Mouse (Mus musculus): ENCODE data around the gene Actrt2. TPM values are rescaled to one million over a fixed set of nuclear protein-coding genes. Genes with fewer than 3 reads are reported as not detected.

Actrt2 gene
- polyA plus RNA-seq, 1 experiment from 2014 or later, result not detected

DNA sequence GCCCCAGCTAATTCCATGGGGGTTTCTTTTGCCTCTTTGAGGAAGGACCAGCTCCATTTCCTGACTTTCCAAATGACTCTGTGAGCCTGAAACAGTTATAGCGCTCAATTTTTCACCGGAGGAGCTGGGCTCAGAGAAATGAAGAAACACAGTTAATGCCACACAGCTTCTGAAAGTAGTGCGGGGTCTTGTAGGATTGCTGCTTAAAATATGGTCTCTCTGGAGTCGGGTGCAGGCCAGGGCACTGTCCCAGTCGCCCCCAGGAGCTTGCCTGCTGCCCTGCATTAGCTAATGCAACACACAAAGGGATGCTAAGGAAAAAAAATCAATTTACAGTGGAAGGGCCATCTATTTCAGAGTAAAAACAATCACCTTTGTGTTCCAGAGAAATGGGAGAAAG lies 29.8 kb upstream of the Actrt2 start:
- Histone ChIP-seq H3K9me3 (ENCODE audit: control insufficient read depth, low read depth, low read length) (no peaks in the 10 kb centered on the region), H3K4me2 (replicated peaks; ENCODE audit: low read depth, low read length) (no peak overlapping the region), H3K4me3 (ENCODE audit: low read depth, low read length) (no peak overlapping the region), H3K36me3 (ENCODE audit: control insufficient read depth, insufficient read depth, low read length) (no peaks in the 10 kb centered on the region), H3K9ac (replicated peaks; ENCODE audit: low read depth, low read length) (no peak overlapping the region), H3K4me1 (ENCODE audit: control insufficient read depth, insufficient read depth, low read length) (no peaks in the 10 kb centered on the region), H3K27ac (ENCODE audit: low read length) (no peak overlapping the region), H3K27me3 (ENCODE audit: control insufficient read depth, insufficient read depth, low read length) (no peaks in the 10 kb centered on the region)
- WGBS, result 80% methylated on average over 5 of the region's 5 CpGs
- ATAC-seq (ENCODE audit: insufficient number of reproducible peaks, insufficient read depth, low FRiP score, low read depth), result no peak

DNA sequence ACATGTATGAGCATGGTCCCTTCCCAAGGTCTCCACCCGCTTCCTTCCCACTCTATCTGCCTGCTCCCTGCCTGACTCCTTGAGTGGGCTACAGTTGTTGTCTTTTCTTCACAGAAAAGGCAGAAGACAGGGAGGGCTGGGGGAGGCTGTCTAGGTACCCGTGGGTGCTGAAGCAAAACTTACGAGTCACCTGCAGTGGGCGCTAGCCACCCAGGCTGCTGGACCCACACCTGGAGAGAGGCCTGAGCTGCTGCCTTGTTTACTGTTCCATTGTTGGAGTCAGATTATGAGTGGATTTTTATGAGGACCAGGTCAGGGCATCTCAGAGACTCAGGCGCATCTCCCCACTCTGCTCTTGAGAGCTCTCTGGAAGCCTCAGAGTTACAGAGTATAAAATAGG lies 28.9 kb upstream of the Actrt2 start:
- Histone ChIP-seq H3K9ac (replicated peaks; ENCODE audit: low read depth, low read length) (no peak overlapping the region), H3K27ac (ENCODE audit: low read length) (no peak overlapping the region), H3K27me3 (ENCODE audit: control insufficient read depth, insufficient read depth, low read length) (no peaks in the 10 kb centered on the region), H3K4me2 (replicated peaks; ENCODE audit: low read depth, low read length) (no peak overlapping the region), H3K36me3 (ENCODE audit: control insufficient read depth, insufficient read depth, low read length) (no peaks in the 10 kb centered on the region), H3K9me3 (ENCODE audit: control insufficient read depth, low read depth, low read length) (no peaks in the 10 kb centered on the region), H3K4me3 (ENCODE audit: low read depth, low read length) (no peak overlapping the region), H3K4me1 (ENCODE audit: control insufficient read depth, insufficient read depth, low read length) (no peaks in the 10 kb centered on the region)
- 69% methylated on average over 5 of the region's 5 CpGs for WGBS
- ATAC-seq (ENCODE audit: insufficient number of reproducible peaks, insufficient read depth, low FRiP score, low read depth), result no peak

DNA sequence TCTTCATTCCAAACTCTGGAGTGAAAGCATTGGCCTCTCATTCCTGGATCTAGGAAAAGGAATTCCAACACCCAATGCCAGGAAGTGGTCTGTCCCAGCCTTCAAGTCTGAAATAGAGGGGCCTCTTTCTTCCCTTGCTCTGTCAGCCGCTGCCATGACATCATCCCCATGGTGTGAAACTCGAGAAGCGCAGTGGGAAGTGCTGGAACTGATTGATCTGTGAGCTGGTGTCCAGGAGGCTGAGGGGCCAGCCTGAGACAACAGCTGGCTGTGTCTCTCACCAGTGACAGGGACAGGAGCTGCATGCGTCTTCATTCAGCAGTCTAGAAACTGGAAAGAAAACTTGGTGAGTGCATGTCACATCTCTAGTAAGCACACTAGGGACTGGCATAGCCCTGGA lies 28.5 kb upstream of the Actrt2 start:
- ATAC-seq (ENCODE audit: insufficient number of reproducible peaks, insufficient read depth, low FRiP score, low read depth), result no peak
- no peak overlapping the region for H3K4me3 ChIP-seq (ENCODE audit: low read depth, low read length)
- no peaks in the 10 kb centered on the region for H3K9me3 ChIP-seq (ENCODE audit: control insufficient read depth, low read depth, low read length)
- no peaks in the 10 kb centered on the region for H3K36me3 ChIP-seq (ENCODE audit: control insufficient read depth, insufficient read depth, low read length)
- H3K27me3 ChIP-seq (ENCODE audit: control insufficient read depth, insufficient read depth, low read length), result no peaks in the 10 kb centered on the region
- H3K27ac ChIP-seq (ENCODE audit: low read length), result no peak overlapping the region
- no peak overlapping the region for H3K4me2 ChIP-seq (replicated peaks; ENCODE audit: low read depth, low read length)
- no peaks in the 10 kb centered on the region for H3K4me1 ChIP-seq (ENCODE audit: control insufficient read depth, insufficient read depth, low read length)
- WGBS, result 6% methylated on average over 4 of the region's 4 CpGs
- H3K9ac ChIP-seq (replicated peaks; ENCODE audit: low read depth, low read length), result no peak overlapping the region

DNA sequence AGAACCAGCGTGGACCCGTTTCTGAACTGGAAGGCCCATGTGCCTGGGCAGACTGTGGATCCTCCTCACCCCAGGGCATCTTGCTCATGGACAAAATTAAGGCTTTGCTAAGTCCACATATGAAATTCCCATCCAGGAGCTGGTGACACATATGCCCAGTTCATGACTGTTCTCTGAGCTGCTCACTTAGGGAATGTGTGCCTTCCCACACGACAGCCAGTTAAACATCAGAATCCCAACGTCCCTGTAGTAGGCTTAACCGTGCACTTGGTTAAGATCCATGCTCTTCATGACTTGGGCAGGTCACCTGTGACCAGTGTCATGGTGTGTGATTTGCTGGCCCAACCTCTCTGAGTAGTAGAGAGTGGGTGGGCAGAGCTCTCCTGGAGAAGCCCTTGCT lies 26.7 kb upstream of the Actrt2 start:
- Histone ChIP-seq H3K27me3 (ENCODE audit: control insufficient read depth, insufficient read depth, low read length) (no peaks in the 10 kb centered on the region), H3K4me1 (ENCODE audit: control insufficient read depth, insufficient read depth, low read length) (no peaks in the 10 kb centered on the region), H3K36me3 (ENCODE audit: control insufficient read depth, insufficient read depth, low read length) (no peaks in the 10 kb centered on the region), H3K9ac (replicated peaks; ENCODE audit: low read depth, low read length) (no peak overlapping the region), H3K4me3 (ENCODE audit: low read depth, low read length) (no peak overlapping the region), H3K9me3 (ENCODE audit: control insufficient read depth, low read depth, low read length) (no peaks in the 10 kb centered on the region), H3K4me2 (replicated peaks; ENCODE audit: low read depth, low read length) (no peak overlapping the region), H3K27ac (ENCODE audit: low read length) (no peak overlapping the region)
- 89% methylated on average over 5 of the region's 5 CpGs for WGBS
- ATAC-seq (ENCODE audit: insufficient number of reproducible peaks, insufficient read depth, low FRiP score, low read depth), result no peak

- no peaks in the 10 kb centered on the region for H3K27me3 ChIP-seq (ENCODE audit: control insufficient read depth, insufficient read depth, low read length)
- no peak overlapping the region for H3K27ac ChIP-seq (ENCODE audit: low read length)
- 0 out of 2 replicates have a peak, but pooled peaks have one; percentile 23 for ATAC-seq (ENCODE audit: insufficient number of reproducible peaks, insufficient read depth, low FRiP score, low read depth)
- H3K36me3 ChIP-seq (ENCODE audit: control insufficient read depth, insufficient read depth, low read length), result no peaks in the 10 kb centered on the region
- no peak overlapping the region for H3K4me2 ChIP-seq (replicated peaks; ENCODE audit: low read depth, low read length)
- WGBS, result 77% methylated on average over 20 of the region's 20 CpGs
- H3K9me3 ChIP-seq (ENCODE audit: control insufficient read depth, low read depth, low read length), result no peaks in the 10 kb centered on the region
- no peak overlapping the region for H3K4me3 ChIP-seq (ENCODE audit: low read depth, low read length)
- H3K9ac ChIP-seq (replicated peaks; ENCODE audit: low read depth, low read length), result no peak overlapping the region
- H3K4me1 ChIP-seq (ENCODE audit: control insufficient read depth, insufficient read depth, low read length), result no peaks in the 10 kb centered on the region
Observed at GRCm38 (mm10) chr4:154693348-154694015, 25.8 kb upstream of the Actrt2 start.

DNA sequence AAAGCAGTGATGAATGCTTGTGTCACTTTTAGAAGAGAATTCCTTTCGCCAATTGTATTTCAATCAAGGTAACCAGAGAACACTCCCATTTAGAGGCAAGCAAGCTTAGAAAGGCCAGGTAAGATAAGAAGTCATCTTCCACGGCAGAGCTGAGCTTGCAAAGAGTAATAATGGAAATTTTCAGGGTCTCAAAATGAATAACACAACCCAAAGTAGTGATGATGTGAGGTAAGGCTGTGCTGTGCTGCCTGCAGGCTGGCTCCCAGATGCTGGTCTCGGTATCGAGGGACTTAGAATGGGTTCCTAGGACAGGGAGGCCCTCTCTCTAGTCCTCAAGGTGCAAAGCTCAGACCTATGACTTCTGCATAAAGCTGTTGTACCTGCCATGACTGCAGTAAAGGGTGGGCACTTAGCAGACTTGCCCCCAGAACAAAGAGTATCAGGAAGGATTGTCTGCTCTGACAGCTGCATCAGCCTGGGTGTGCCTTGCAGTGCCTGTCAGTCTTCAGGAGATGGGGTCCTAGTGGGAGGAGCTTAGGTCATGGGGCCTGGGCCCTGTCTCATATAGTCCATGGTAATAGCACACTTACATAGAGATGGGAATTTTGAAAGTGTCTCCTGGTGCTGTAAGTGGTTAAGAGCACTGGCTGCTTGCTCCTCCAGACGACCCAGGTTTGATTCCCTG lies 15.5 kb upstream of the Actrt2 start:
- Histone ChIP-seq H3K4me2 (replicated peaks; ENCODE audit: low read depth, low read length) (no peak overlapping the region), H3K9ac (replicated peaks; ENCODE audit: low read depth, low read length) (no peak overlapping the region), H3K27ac (ENCODE audit: low read length) (no peak overlapping the region), H3K4me3 (ENCODE audit: low read depth, low read length) (no peak overlapping the region), H3K4me1 (ENCODE audit: control insufficient read depth, insufficient read depth, low read length) (no peaks in the 10 kb centered on the region), H3K36me3 (ENCODE audit: control insufficient read depth, insufficient read depth, low read length) (no peaks in the 10 kb centered on the region), H3K27me3 (ENCODE audit: control insufficient read depth, insufficient read depth, low read length) (no peaks in the 10 kb centered on the region), H3K9me3 (ENCODE audit: control insufficient read depth, low read depth, low read length) (no peaks in the 10 kb centered on the region)
- no peak for ATAC-seq (ENCODE audit: insufficient number of reproducible peaks, insufficient read depth, low FRiP score, low read depth)
- 75% methylated on average over 5 of the region's 5 CpGs for WGBS

GRCm38 (mm10) chr4:154682311-154682710 lies 14.6 kb upstream of the Actrt2 start:
- ATAC-seq (ENCODE audit: insufficient number of reproducible peaks, insufficient read depth, low FRiP score, low read depth), result no peak
- Histone ChIP-seq H3K9ac (replicated peaks; ENCODE audit: low read depth, low read length) (no peak overlapping the region), H3K27ac (ENCODE audit: low read length) (no peak overlapping the region), H3K4me1 (ENCODE audit: control insufficient read depth, insufficient read depth, low read length) (no peaks in the 10 kb centered on the region), H3K4me2 (replicated peaks; ENCODE audit: low read depth, low read length) (no peak overlapping the region), H3K36me3 (ENCODE audit: control insufficient read depth, insufficient read depth, low read length) (no peaks in the 10 kb centered on the region), H3K4me3 (ENCODE audit: low read depth, low read length) (no peak overlapping the region), H3K9me3 (ENCODE audit: control insufficient read depth, low read depth, low read length) (no peaks in the 10 kb centered on the region), H3K27me3 (ENCODE audit: control insufficient read depth, insufficient read depth, low read length) (no peaks in the 10 kb centered on the region)
- WGBS, result 50% methylated on average over 14 of the region's 14 CpGs

DNA sequence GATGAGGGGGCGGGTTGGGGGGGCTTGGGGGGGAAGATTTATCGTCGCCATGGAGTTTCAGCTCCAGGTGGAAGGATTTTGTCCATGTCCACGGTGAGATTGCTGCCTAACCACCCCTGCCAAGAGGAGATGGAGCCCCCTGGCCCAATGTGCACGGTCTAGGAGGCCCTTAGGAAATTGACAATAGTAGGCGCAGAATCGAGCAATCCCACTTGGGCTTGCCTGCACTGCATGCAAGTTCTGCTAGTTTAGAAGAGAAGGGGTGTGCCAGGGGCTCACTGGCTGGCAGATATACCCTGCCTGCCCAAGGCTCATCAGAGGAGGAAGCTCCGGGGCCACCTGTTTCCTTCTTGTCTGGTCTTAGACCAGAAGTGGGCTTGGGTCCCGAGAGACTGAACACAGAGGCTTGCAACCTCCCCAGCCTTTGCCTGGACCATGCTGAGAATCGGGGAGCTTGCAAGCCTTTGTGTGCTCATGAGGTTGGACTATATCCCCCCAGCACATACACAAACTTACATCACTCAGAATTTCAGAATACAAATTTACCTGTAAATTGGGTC lies 7.9 kb upstream of the Actrt2 start:
- H3K9me3 ChIP-seq (ENCODE audit: control insufficient read depth, low read depth, low read length), result no peaks in the 10 kb centered on the region
- ATAC-seq (ENCODE audit: insufficient number of reproducible peaks, insufficient read depth, low FRiP score, low read depth), result no peak
- H3K4me2 ChIP-seq (replicated peaks; ENCODE audit: low read depth, low read length), result no peak overlapping the region
- no peak overlapping the region for H3K9ac ChIP-seq (replicated peaks; ENCODE audit: low read depth, low read length)
- no peak overlapping the region for H3K4me3 ChIP-seq (ENCODE audit: low read depth, low read length)
- no peaks in the 10 kb centered on the region for H3K27me3 ChIP-seq (ENCODE audit: control insufficient read depth, insufficient read depth, low read length)
- H3K4me1 ChIP-seq (ENCODE audit: control insufficient read depth, insufficient read depth, low read length), result no peaks in the 10 kb centered on the region
- 64% methylated on average over 10 of the region's 10 CpGs for WGBS
- no peak overlapping the region for H3K27ac ChIP-seq (ENCODE audit: low read length)
- H3K36me3 ChIP-seq (ENCODE audit: control insufficient read depth, insufficient read depth, low read length), result no peaks in the 10 kb centered on the region
